Mouse (Mus musculus) natural killer cell, adult 2 months (primary cell): Measurements from ENCODE around the gene Stard13.

Experiments used
- DNase-seq, 2 experiments: peaks; one replicate each; pipeline ENCODE4 v3.0.0; 2022; ENCODE audit warnings: low spot score in 2 of 2

The Stard13 gene

DNA sequence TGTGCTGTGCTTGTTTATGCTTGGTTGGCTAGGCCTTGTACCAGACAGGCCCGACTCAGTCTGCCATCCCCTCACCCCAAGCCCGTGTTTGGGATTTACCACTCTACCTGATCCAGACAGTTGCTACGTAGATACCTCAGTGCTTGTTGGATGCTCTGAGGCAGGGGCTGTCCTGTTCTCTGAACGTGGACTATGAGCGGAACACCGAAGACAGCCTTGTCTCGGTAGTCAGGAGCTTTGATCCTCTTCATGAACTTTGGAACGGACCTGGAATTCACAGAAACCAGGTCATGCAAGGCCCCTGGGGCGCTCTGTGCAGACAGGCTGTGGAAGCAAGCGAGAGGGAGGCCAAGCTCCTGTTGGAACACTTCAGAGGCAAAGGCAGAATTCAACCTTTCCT, 174.3 kb downstream of the Stard13 start:
- no peak for DNase-seq

DNA sequence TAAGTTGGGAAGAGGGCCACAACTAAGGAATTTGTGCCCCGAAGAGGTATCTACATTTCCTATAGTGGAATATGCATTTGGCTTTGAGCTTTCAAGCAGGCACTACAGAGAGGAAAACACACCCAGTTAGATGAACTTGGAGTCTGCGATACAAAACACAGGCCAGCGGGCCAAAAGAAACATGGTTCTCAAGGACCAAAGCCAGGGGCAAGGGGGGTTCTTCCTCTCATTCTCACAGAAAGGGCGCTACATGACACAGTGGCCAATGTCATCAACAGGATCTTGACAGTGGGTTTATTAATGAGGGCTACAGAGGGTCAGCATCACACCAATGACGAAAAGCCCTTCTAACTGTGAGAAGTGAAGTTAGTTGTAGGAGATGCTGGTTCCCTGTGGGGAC, 175.9 kb downstream of the Stard13 start:
- no peak for DNase-seq

DNA sequence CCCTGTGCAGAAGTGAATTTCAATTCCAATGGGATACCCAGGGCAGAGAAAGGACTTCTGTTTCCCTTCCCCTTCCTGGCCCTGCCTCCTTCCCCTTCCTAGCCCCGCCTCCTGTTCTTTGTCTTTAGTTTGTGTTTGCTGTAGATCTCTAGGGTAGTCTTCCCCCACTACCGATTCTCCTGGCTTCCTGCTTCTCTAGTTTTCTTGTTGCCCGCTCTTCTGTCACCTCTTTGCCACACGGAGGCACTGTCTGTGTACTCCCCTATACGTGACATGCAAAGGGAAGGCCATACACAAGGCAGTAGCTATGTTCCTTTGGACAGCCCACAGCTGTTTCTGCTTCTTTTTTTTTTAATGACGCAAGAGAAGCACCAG, 176.7 kb downstream of the Stard13 start:
- no peak for DNase-seq

DNA sequence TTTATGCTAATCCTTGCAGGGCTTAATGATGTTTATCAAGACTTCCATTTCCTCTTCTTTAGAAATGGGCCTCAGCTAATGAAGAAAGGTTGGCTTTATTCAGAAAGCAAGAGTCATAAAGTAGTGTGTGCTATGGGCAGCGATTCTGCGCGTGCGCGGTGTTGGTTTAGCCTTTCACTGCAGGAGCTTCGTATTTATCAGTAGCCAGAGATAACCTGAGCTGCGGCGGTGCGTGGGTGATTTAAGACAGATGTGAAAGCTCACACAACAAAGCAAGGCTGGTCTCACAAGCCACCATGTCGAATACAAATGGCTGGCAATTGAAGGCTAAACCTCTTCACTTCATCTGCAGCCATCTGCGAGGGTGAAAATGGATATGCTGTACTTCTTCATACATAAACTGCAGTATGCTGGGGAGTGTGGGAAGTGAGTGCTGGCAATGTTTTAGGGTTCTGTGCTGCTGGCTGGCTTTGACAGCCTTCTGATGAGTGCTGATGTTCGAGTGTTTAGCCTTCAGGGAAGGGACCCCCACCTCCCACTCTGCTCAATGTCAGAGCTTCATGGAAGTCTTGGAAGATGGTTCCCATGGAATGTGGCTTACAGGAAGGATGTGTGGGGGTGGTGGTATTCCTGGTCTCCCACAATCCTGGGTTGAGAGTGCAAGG, 177.2 kb downstream of the Stard13 start:
- DNase-seq: no peak

DNA sequence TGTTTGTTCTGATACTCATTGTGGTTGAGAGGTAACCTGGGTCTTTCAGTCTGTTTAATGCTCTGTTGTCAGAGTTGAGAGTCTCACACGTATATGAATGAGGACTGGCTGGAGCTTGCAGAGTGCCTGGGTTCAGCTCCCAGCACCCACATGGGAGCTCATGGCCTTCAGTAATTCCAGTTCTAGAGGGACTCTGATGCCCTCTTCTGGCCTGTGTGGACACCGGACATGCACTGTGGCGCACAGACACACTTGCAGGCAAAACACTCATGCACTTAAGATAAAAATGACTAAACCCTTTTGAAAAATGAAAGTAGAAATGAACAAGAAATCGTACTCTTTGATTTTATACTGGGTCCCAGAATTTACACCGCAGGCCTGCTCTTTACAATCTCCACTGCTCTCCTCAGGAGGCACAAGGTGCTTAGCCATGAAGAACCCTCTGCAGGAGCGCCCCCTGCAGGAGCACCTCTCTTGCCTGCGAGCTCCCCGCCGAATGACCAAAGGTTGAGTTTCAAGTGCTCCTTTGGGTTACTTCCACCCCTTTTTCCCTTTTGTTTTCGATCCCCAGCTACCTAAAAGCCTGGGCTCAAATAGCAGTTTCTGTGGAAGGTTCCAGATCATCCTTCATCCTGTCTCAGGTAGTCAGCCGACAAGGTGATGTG, 178.1 kb downstream of the Stard13 start:
- no peak for DNase-seq

DNA sequence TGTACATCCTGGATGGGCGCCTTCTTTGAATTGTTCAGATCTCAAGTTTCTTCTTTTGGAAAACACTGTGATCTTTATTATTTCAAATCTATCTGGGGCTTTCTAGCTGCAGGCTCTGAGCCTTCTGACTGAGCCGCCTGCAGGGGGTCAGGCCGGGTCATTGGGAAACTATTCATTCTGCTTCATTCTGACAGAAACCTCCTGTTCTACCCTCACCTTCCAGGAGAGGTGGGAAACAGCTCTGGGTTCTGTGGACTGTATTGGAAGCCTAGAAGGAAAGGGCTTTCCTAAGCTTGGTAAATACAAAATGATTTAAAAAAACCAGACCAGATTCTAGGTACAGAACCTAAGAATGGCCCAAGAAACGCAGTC, 178.9 kb downstream of the Stard13 start:
- no peak for DNase-seq

DNA sequence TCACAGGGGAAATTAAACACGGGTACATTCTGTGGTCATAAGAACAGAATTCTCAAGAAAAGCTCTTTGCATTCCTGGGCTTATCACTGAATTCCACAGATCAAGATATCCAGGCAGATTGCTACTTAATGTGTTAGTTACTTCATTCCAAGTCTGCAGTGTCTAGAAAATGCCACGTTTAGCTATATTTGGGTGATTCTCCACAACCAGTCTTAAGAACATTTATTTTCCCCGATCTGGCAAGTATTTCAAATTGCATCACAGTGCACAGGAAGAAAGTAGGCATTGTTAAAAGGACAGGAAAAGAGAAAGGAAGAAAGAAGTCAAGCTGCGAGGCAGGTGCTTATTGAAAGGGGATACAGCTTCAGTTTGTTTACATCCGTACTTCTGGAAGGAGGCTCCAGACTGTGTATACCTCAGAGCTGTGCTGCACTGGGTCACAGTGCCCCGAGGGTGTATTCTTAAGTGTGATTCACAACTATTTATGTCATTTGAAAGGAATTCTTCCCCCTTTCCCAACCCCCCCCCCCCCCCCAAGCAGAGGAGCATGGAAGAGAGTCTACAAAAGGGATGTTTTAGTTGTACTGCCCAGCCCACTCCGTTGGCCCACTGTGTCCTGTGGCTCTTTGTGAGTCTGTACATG, 179.4 kb downstream of the Stard13 start:
- no peak for DNase-seq

DNA sequence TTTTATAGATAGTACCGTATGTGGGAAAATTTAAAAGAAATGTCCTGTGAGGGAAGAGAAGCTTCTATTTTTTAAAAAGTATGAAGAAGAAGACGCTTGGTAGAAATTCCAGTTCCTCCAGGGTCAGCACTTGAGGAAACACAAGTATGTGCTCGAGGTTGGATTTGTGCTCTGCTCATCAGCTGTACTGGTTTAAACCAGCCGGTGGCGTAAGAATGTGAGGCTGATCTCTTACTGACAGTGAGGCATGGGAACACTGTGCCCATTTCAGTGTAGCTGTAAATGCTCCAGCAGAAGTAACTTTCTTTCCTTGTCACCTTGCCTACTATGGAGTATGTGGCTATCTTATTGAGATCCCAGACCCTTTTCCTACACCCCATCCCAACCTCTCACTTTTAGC, 180.4 kb downstream of the Stard13 start:
- DNase-seq: no peak

DNA sequence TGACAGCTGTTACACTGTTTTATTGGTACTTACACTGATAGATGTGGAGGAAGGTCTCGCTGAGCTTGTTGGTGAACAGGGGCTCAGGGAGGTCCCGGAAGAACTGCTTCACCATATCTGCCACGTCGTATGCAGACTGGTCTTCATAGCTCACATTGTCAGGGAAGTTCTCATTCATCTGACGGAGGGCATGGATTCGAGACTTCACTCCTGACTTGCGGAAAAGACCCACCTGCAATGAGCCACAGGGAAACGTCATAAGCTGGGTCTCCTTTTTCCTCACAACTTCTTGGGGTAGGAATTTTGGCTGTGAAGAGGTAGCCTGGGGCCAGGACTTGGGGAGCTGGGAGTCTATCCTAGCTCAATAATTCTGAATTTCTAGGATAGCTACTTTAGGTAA, 181.3 kb downstream of the Stard13 start:
- no peak for DNase-seq

DNA sequence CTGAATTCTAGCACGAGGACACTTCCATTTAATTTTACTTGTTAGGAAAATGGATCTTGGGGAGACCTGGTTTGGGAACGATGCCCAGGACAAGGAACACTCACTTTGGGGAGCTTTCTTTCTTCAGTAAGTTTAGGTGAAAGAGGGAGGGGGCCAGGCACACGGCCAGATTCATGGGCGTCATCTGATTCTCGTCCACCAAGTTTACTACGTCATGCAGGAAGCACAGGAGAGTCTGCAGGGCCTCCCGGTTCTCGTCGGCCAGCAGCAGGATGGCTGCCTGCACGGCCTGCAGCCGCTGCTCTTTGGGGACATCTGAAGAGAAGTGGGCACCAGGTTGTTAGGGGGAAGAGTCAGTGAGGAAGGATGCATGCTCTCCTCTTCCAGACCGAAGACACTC, 186.1 kb downstream of the Stard13 start:
- DNase-seq: no peak

DNA sequence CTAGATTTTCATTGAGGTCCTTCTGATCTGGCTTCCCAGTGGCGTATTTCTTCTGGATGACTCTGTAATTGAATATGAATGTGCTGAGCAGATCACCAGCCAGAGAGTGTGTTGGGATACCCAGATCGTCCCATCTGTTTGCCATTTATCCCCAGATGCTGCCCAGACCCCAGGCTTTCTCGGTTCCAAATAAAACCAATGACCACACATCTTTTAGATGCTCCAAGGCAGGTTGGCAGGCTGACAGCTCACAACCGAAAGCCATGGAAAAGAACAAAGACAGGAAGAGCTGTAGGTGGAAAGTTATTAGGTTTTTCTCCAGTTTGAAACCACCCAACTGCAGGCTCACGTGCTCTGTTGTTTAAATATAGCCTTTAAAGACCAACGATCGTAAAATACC, 186.7 kb downstream of the Stard13 start:
- no peak for DNase-seq

DNA sequence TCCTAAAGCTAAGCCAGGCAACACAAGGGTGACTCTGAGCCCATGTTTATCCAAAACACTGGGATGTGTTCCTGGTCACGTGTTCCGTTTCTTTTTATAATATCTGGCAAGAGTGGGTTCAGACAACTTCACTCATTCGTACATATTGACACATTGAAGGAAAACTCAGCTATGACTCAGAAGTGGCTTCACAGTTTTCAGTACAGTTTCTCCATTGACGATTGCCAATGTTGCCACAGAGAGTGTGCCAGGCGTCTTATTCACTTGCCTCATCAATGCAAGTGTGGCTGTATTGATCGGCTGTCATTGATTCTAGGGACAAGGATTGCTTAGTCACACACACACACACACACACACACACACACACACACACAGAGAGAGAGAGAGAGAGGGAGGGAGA, 187.5 kb downstream of the Stard13 start:
- DNase-seq: no peak

DNA sequence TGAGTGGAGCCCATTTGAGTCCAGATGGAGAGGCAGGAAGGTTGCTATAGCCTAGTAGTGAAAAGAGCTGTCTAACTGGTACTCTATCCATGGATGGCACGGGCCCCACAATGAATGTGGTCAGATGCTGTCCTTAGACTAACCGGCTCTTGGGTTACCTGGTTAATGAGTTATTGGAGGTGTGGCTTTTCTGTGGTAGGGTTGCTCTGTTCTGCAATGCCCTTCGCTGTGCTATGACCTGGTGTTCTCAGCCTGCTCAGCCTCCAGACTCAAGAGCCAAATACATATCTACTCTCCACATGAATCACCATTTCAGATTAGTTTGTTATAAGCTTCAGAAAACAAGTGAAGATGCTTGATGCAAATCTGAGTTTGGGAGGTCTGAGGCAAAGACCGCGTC, 190.7 kb downstream of the Stard13 start:
- no peak for DNase-seq

DNA sequence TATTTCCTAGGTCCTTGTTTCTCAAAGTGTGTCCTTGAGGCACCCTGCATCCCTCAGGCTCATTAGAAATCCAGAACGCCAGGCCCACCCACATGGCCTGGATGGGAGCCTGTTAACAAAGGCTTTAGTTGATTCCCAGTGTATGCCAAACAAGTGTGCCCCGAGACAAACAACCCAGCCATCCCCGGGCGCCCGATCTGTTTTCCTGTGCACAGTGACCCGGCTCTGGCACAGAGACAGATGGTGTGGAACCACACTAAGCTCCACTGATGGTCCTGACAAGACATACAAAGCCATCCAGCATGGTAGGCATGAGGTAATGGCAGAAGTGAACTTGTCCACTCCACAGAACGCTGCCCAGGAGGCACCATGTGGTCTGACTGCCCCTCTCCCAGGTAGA, 195.8 kb downstream of the Stard13 start:
- DNase-seq: no peak

DNA sequence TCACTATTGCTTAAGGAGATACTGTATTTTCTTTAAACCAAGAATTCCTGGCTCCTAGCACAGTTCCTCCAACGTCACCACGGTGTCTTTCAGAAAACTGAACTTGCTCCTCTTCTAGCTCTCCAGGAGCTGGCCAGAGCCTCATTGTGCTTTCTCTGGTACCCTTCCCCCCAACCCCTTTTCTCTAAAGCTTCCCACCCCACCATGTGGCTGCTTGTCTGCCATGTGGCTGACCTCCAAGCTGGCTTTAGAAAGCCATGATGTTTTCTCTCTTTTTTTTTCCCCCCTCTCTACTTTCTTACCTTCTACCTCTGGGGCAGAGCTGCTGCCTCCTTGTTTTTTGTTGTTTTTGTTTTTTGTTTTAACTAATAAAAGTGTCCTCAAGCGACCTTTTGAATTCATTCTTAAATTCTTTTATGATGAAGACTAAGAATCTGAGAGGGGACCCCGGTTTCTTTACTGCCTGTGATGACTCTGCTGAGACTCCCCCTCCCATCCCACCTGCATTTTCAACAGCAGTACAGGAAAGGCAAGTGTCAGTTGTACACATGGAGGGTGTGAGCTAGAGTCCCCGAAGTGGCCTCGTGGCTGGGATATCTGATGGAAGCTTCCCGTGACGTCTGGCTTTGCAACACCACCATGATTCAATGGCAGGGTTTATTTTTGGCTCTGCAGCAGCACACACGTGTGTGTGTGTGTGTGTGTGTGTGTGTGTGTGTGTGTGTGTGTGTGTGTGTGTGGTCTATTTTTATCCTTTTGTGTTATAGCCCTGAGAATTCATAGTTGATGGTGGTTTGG, 198.7 kb downstream of the Stard13 start:
- no peak for DNase-seq

DNA sequence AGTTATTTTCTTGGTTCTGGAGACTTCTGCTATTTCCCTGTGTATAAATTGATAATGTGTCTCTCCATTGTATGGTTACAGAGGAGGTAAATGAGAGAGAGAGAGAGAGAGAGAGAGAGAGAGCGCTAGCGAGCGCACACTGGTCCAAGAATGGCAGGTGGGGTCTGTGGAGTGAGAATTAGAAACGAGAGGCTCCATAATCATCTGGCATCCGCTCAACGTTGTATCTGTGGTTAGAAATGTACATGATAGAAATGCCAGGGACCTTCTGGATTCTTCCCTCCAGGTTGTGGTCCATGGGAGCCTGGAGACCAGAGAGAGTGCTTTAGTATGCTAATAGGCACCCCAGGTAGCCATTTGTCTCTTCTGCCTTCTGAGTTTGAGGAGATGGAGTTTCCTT, 204.7 kb downstream of the Stard13 start:
- no peak for DNase-seq

DNA sequence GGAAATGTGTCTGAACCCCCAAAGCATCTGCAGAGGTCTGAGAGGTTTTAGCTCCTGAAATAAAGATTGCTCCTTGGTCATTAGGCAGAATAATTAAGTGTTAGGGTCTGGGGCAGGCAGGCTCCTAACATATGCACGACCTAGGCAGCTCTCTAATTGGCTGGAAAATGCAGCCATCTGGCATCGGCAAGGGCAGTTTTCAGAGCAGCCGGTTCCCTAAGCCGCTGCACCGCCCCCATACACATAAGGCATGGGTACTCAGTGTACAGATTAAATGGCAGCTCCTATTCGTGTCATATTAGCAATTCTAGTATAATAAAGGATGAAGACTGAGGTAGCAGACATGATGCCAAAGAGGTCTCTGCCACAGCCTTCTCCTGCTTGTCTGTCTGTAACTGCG, 206.5 kb downstream of the Stard13 start:
- DNase-seq: no peak

DNA sequence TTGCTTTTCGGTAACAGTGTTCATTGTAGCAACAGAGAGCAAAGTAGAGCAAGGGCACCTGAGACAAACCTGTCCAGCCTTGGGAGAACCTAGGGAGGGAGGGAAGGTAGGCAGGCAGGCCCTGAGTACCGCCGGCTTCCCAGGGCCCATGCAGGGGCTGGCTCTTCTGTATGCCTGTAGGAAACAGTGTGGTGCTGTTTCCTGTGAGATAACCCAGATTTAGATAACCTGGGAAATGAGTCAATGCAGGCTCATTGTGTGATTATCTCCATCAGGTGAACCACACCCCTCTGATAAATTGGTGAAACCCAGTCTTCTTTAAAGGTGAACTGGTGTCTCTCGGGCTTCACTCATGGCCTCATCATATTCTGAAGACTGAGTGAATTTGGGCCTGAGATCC, 207.6 kb downstream of the Stard13 start:
- no peak for DNase-seq

DNA sequence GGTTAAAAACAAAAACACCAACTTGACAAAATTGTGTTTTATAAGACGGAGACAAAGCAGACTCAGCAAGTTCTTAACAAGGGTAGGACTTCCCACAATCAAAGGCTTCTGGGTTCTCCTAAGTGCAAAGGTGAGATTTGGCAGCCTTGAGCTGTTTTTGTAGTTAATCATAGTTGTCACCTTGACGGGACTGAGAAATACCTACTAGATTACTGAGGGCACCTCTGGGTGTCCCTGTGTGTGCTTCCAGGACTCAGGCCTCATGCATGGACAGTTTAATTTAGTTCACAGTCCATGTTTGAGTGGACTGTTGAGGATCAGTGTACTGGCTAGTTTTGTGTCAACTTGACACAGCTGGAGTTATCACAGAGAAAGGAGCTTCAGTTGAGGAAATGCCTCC, 209.2 kb downstream of the Stard13 start:
- DNase-seq: no peak

DNA sequence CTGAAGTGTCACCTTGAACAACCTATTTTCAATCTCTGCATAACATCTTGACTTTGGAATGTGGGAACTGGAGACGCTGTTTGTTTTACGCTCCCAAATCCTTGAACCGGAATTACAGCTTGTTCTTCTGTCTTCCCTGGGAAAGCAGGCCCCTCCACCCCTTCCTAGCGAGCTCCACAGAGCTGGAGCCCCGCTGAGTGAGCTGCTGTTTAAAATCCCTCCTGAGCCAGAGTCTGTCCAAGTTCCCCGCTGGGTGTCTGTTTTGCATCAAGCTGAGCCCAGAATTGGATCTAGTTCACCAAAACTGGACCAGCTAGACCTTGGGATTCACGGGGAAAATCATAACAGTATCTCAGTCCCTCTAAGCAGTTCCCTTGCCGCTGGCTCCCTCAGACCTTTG, 210.2 kb downstream of the Stard13 start:
- DNase-seq: no peak

DNA sequence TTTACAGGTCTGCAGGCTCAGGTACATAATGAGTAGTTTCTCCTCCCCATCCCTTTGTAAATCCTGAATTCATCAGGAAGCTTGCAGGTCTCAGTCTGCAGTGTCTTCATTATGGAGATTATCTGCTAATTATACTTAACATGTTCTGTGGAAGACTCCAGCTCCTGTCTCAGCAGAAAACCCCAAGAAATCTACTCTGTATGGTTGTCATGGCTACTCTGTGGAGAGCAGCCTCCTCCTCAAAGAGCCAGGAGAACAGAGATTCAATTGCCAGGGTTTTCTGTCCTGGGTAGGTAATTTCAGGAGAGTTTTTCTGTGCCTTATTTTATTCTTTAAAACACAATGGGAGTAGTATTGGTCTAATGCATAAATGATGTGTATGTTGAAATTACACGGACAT, 210.7 kb downstream of the Stard13 start:
- DNase-seq: no peak

DNA sequence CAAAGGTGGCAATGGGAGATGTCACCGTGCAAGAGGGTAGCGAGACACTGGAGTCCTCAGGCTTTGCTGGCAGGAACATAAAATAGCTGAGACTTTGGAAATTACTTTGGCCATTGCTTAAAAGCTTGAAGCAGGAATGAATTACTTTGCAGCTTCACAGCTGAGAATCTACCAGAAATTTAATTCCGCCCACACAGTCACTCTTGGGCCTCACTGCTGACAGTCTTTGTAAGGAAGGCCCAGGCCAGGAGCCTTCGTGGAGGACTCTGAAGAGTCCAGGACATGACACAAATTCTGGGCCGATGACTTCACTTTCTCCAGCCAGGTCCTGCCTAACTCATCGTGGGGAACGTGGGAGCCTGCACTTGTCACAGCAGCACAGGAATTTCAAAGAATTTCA, 211.6 kb downstream of the Stard13 start:
- DNase-seq: no peak

DNA sequence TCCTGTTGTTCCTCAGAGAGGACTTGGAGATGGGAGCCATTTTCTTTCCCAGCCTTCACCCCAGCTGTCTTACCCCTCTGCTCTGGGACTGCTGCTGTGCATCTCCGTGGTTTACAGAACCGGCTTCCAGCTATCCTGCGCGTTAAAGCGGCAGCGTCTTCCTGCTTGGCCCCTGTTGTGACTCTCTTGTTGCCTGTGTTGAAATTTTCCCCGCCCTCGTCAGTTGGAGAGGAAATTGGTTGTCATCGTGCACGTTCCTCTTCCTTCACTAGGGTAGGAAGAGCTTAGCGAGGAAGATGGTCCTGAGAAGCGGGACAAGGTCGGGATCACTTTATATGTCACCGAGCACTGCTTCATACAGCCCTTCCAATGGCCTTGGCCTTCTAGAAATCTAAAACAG, 212.8 kb downstream of the Stard13 start:
- DNase-seq: no peak
